Mouse (Mus musculus) midbrain, embryonic 11.5 days (tissue): Measurements from ENCODE around the gene Hcn3. TPM values are rescaled to one million over a fixed set of nuclear protein-coding genes. Genes with fewer than 3 reads are reported as not detected.

ENCODE experiments used
- ATAC-seq: fragments of 200-750 bp; cut with Nextera tagmentation; 2 replicates; pipeline ENCODE4 v1.8.0; 2017; ENCODE audit warnings: moderate TSS enrichment, moderate library complexity; ENCODE audit not compliant: low FRiP score
- DNase-seq: peaks from one replicate; pipeline ENCODE4 v3.0.0; 2015; ENCODE audit warnings: low spot score; ENCODE audit errors: missing footprints
- H3K27ac ChIP-seq: fragments of 300-500 bp; sonication (generic); 2 replicates; pipeline ENCODE4 v1.5.1; 2014; ENCODE audit warnings: low read depth, low read length
- H3K27me3 ChIP-seq: fragments of 300-500 bp; sonication (generic); 2 replicates; pipeline ENCODE4 v1.6.1; 2014; ENCODE audit warnings: mild to moderate bottlenecking, low read length, moderate library complexity, mixed read lengths; ENCODE audit not compliant: control insufficient read depth, insufficient read depth
- H3K36me3 ChIP-seq: fragments of 300-500 bp; sonication (generic); 2 replicates; pipeline ENCODE4 v1.6.1; 2014; ENCODE audit warnings: mild to moderate bottlenecking, low read length, moderate library complexity, mixed read lengths; ENCODE audit not compliant: control insufficient read depth, insufficient read depth
- H3K4me1 ChIP-seq: fragments of 300-500 bp; sonication (generic); 2 replicates; pipeline ENCODE4 v1.6.1; 2014; ENCODE audit warnings: low read length; ENCODE audit not compliant: control insufficient read depth, insufficient read depth
- H3K4me2 ChIP-seq: fragments of 300-500 bp; sonication (generic); 2 replicates; pipeline ENCODE4 v1.6.1; 2014; ENCODE audit warnings: mild to moderate bottlenecking, moderate library complexity
- H3K4me3 ChIP-seq: fragments of 300-500 bp; sonication (generic); 2 replicates; pipeline ENCODE4 v1.5.1; 2014; ENCODE audit warnings: low read depth, low read length
- H3K9ac ChIP-seq: fragments of 300-500 bp; sonication (generic); 2 replicates; pipeline ENCODE4 v1.6.1; 2014; ENCODE audit warnings: low read length
- H3K9me3 ChIP-seq: fragments of 300-500 bp; sonication (generic); 2 replicates; pipeline ENCODE4 v1.6.1; 2016; ENCODE audit warnings: low read length; ENCODE audit not compliant: control insufficient read depth
- WGBS: fragments of 180-500 bp; shearing (Covaris S2); extraction: QIAGEN DNeasy Blood & Tissue Kit; methylation state at CpG from one replicate; pipeline ENCODE4 v1.1.7; 2014; 5-methylcytosine and 5-hydroxymethylcytosine counted together
- polyA plus RNA-seq: library from polyadenylated mRNA; unstranded; fragments of >200 nt; fragmentation: Nextera tagmentation; extraction: Ambion mirVana; gene quantifications from 2 replicates; pipeline ENCODE4 v1.2.1, GENCODE M21; 2014

The Hcn3 gene
- polyA plus RNA-seq, 1 experiment from 2014 or later = 4.5 TPM

- 7% methylated on average over 39 of the region's 39 CpGs for WGBS
- Histone ChIP-seq H3K9me3 (no peaks in the 10 kb centered on the region), H3K4me2 (peak within 1 kb of the TSS; percentile 92), H3K27me3 (no peaks in the 10 kb centered on the region), H3K27ac (peak within 1 kb of the TSS; percentile 49), H3K4me1 (peaks cover 23% of the 10 kb centered on the region), H3K36me3 (peaks cover 7% of the 10 kb centered on the region; the same call in 1 of the 2 replicates), H3K9ac (peak within 1 kb of the TSS; percentile 67), H3K4me3 (peak within 1 kb of the TSS; percentile 48)
- ATAC-seq (peak; percentile 95), DNase-seq (peak; percentile 98)
These were observed 23.3 kb upstream of the Hcn3 start, which contains the start of gene Fam189b for GRCm38 (mm10) chr3:89183058-89183958. TSS of gene Fam189b (plus strand) at chr3:89183143.

- H3K4me3 ChIP-seq = peak overlapping the region; percentile 48
- H3K27ac ChIP-seq = no peak overlapping the region; the same call in 1 of the 2 replicates
- no peaks in the 10 kb centered on the region for H3K9me3 ChIP-seq
- peak; percentile 26 for ATAC-seq
- peak overlapping the region; percentile 92; the same call in 1 of the 2 replicates for H3K4me2 ChIP-seq
- H3K36me3 ChIP-seq = peaks cover 7% of the 10 kb centered on the region; the same call in 1 of the 2 replicates
- H3K9ac ChIP-seq = no peak overlapping the region; the same call in 1 of the 2 replicates
- H3K4me1 ChIP-seq = peaks cover 29% of the 10 kb centered on the region
- WGBS = 53% methylated on average over 7 of the region's 7 CpGs
- H3K27me3 ChIP-seq = no peaks in the 10 kb centered on the region
- DNase-seq = no peak
These were observed 22.6 kb upstream of the Hcn3 start for GRCm38 (mm10) chr3:89182531-89183057.

GRCm38 (mm10) chr3:89181749-89182500 lies 21.9 kb upstream of the Hcn3 start:
- Histone ChIP-seq H3K9ac (no peak overlapping the region), H3K27ac (no peak overlapping the region), H3K36me3 (peaks cover 7% of the 10 kb centered on the region; the same call in 1 of the 2 replicates), H3K4me3 (no peak overlapping the region), H3K9me3 (no peaks in the 10 kb centered on the region), H3K4me2 (no peak overlapping the region), H3K27me3 (no peaks in the 10 kb centered on the region), H3K4me1 (peaks cover 26% of the 10 kb centered on the region)
- ATAC-seq (no peak), DNase-seq (no peak)
- WGBS = 93% methylated on average over 27 of the region's 27 CpGs

- Histone ChIP-seq H3K4me2 (no peak overlapping the region; the same call in 1 of the 2 replicates), H3K9me3 (no peaks in the 10 kb centered on the region), H3K27me3 (no peaks in the 10 kb centered on the region), H3K36me3 (peaks cover 22% of the 10 kb centered on the region), H3K9ac (no peak overlapping the region), H3K4me3 (no peak overlapping the region), H3K27ac (no peak overlapping the region), H3K4me1 (peaks cover 14% of the 10 kb centered on the region)
- WGBS = 94% methylated on average over 11 of the region's 11 CpGs
- DNase-seq = no peak
- no peak for ATAC-seq
These were observed 19.1 kb upstream of the Hcn3 start for GRCm38 (mm10) chr3:89179056-89179455.

- peaks cover 9% of the 10 kb centered on the region for H3K4me1 ChIP-seq
- ATAC-seq (no peak), DNase-seq (peak; percentile 94)
- peak overlapping the region; percentile 55 for H3K4me3 ChIP-seq
- H3K9ac ChIP-seq = peak overlapping the region; percentile 82
- H3K27ac ChIP-seq = no peak overlapping the region; the same call in 1 of the 2 replicates
- 10% methylated on average over 6 of the region's 6 CpGs for WGBS
- H3K36me3 ChIP-seq = peaks cover 31% of the 10 kb centered on the region
- H3K9me3 ChIP-seq = no peaks in the 10 kb centered on the region
- peak overlapping the region; percentile 85 for H3K4me2 ChIP-seq
- no peaks in the 10 kb centered on the region for H3K27me3 ChIP-seq
These were observed 18.1 kb upstream of the Hcn3 start for GRCm38 (mm10) chr3:89178107-89178385.

- H3K36me3 ChIP-seq = peaks cover 32% of the 10 kb centered on the region
- H3K4me2 ChIP-seq = peak within 1 kb of the TSS; percentile 85
- ATAC-seq (peak; percentile 95), DNase-seq (peak; percentile 99)
- H3K27ac ChIP-seq = no peak within 1 kb of the TSS; the same call in 1 of the 2 replicates
- WGBS = under 1% methylated on average over 43 of the region's 43 CpGs
- no peaks in the 10 kb centered on the region for H3K9me3 ChIP-seq
- H3K4me3 ChIP-seq = peak within 1 kb of the TSS; percentile 55
- H3K4me1 ChIP-seq = peaks cover 9% of the 10 kb centered on the region
- H3K9ac ChIP-seq = peak within 1 kb of the TSS; percentile 82
- no peaks in the 10 kb centered on the region for H3K27me3 ChIP-seq
These were observed 17.5 kb upstream of the Hcn3 start, which contains the start of gene Scamp3 for GRCm38 (mm10) chr3:89177242-89178106. TSS of gene Scamp3 (plus strand) at chr3:89177473.

- Histone ChIP-seq H3K36me3 (peaks cover 37% of the 10 kb centered on the region), H3K4me2 (no peak overlapping the region), H3K27me3 (no peaks in the 10 kb centered on the region), H3K4me1 (peaks cover 9% of the 10 kb centered on the region), H3K9me3 (no peaks in the 10 kb centered on the region), H3K27ac (no peak overlapping the region), H3K4me3 (no peak overlapping the region), H3K9ac (no peak overlapping the region)
- WGBS = 86% methylated on average over 7 of the region's 7 CpGs
- no peak for DNase-seq
- peak; percentile 7; the same call in 1 of the 2 replicates for ATAC-seq
These were observed 16.4 kb upstream of the Hcn3 start for GRCm38 (mm10) chr3:89176421-89176820.

- WGBS = 96% methylated on average over 10 of the region's 10 CpGs
- Histone ChIP-seq H3K4me1 (peaks cover 9% of the 10 kb centered on the region), H3K36me3 (peaks cover 39% of the 10 kb centered on the region), H3K4me3 (no peak overlapping the region), H3K9ac (no peak overlapping the region), H3K27me3 (no peaks in the 10 kb centered on the region), H3K9me3 (no peaks in the 10 kb centered on the region), H3K4me2 (no peak overlapping the region), H3K27ac (no peak overlapping the region)
- DNase-seq (no peak), ATAC-seq (no peak)
These were observed 15.5 kb upstream of the Hcn3 start for GRCm38 (mm10) chr3:89175544-89175943.
